Mouse (Mus musculus): ENCODE measurements around the gene Fam83e.

Fam83e gene

GRCm38 (mm10) chr7:45739820-45740219 lies 18.8 kb downstream of the Fam83e start:
- no peak for DNase-seq (ENCODE audit: low spot score)

- DNase-seq (ENCODE audit: low spot score) = no peak
Observed at GRCm38 (mm10) chr7:45741308-45741707, 20.3 kb downstream of the Fam83e start.

- no peak for DNase-seq (ENCODE audit: low spot score)
Observed at GRCm38 (mm10) chr7:45741777-45742176, 20.8 kb downstream of the Fam83e start.

DNA sequence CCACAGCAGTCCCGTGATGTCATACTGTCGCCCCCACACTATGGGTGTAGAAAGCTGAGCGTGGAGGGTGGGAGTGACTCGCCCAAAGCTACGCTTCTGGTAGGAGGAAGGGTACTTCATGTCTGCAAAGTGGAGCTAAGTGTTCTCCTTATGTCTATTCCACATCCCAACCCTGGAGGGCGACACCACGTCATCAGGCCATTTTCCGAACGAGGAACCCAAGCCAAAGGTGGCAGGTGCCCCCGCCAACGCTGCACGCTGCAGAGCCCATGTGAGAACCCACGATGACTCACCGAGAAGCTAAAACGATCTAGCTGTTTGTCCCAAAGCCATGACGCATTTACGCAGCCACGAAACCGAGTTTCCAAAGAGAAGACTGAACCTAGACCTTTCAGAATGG lies 21.3 kb downstream of the Fam83e start:
- no peak for DNase-seq (ENCODE audit: low spot score)

DNA sequence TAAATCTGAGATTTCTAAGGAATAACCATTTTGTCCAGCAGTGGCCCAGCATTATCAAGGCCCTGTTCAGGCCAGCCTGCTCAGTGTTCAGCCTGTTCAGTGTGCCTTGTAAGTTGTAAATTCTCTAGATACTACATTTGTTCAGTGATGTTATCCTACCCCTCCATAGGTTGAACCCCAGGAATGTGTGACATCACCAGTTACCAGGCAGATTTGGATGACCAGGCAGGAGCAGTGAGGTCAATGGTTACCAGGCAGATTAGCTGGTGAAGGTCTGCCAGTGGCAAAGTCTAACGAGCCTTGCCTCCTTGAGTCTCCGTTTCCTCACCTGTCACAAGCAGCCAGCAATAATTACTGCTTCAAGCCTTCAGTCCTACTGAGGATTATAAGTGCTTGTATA lies 23.4 kb downstream of the Fam83e start:
- peak; percentile 81 for DNase-seq (ENCODE audit: low spot score)

DNA sequence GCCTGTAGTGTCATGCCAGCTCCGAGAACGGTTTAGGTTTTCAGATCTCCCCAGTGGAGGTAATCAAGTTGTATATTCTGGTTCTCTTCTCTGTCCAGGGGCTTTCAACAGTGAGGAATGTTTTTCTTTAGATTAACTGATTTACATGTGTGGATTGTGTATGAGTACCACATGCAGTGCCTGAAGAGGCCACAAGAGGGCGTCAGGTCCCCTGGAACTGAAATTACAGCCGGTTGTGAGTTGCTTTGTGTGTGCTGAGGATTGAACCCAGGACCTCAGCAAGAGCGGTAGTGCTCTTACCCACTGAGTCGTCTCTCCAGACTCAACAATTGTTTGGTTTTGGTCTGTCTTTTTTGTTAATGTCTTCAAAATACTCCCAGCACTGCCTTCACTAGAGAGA lies 25.5 kb downstream of the Fam83e start:
- DNase-seq (ENCODE audit: low spot score) = no peak

DNA sequence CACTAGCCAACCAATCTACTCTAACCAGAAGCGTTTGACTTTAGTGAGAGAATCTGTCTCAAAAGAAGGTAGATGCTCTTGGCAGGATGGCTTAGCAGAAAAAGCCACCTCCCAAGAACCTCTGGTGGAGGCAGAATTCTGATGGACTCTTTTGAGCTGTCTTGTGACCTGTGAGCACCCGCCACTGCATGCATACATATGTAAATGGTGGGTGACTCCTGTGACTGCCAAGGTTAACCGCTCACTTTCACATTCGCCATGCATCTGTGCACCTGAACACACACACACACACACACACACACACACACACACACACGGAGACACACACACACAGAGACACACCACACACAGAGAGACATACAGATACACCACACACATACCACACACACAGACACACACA lies 26.4 kb downstream of the Fam83e start:
- no peak for DNase-seq (ENCODE audit: low spot score)

- DNase-seq (ENCODE audit: low spot score) = no peak
Observed at GRCm38 (mm10) chr7:45748110-45748509, 27.1 kb downstream of the Fam83e start.

GRCm38 (mm10) chr7:45749401-45749800 lies 28.4 kb downstream of the Fam83e start:
- DNase-seq (ENCODE audit: low spot score) = no peak

DNA sequence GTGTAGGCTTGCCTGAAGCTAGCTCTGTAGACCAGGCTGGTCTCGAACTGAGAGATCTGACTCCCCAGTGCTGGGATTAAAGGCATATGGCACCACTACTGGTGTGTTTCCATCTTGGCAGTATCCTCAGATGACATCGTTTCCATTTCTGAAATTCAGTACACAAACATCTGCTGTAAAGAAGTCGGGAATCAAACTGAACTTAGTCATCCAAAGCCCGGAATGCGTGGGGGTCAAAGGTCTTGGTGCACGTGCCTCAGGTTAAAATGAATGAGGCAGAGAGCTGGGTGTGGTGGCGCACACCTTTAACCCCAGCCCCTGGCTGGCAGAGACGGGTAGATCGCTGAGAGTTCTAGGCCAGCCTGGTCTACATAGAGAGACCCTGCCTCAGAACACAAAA lies 29.1 kb downstream of the Fam83e start:
- no peak for DNase-seq (ENCODE audit: low spot score)

GRCm38 (mm10) chr7:45755703-45756102 lies 34.7 kb downstream of the Fam83e start:
- DNase-seq (ENCODE audit: low spot score) = no peak

GRCm38 (mm10) chr7:45759400-45759799 lies 38.4 kb downstream of the Fam83e start:
- DNase-seq (ENCODE audit: low spot score) = no peak

DNA sequence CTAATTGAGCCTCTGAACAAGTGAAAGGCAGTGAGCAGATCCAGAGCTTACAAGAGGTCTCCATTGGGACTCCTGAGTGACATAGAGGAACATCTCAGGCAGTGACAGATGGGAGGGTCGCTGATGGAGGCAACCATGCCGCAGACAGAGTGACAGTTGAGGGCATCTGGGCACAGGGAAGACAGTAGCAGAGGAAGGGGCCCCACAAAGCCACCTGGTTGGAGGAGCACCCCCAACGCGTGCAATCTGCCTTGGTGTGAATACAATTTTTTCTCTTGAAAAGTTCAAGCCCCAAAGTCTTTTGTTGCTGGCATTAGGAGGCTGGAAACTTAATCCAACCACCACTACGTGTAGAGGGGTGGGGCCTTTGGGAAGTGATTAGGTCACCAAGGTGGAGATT lies 39.1 kb downstream of the Fam83e start:
- no peak for DNase-seq (ENCODE audit: low spot score)

- DNase-seq (ENCODE audit: low spot score) = no peak
Observed at GRCm38 (mm10) chr7:45765995-45766394, 45.0 kb downstream of the Fam83e start.

GRCm38 (mm10) chr7:45766764-45767163 lies 45.8 kb downstream of the Fam83e start:
- no peak for DNase-seq (ENCODE audit: low spot score)

GRCm38 (mm10) chr7:45767500-45767899 lies 46.5 kb downstream of the Fam83e start:
- DNase-seq (ENCODE audit: low spot score) = no peak

- no peak for DNase-seq (ENCODE audit: low spot score)
Observed at GRCm38 (mm10) chr7:45770427-45771082, 49.5 kb downstream of the Fam83e start.

DNA sequence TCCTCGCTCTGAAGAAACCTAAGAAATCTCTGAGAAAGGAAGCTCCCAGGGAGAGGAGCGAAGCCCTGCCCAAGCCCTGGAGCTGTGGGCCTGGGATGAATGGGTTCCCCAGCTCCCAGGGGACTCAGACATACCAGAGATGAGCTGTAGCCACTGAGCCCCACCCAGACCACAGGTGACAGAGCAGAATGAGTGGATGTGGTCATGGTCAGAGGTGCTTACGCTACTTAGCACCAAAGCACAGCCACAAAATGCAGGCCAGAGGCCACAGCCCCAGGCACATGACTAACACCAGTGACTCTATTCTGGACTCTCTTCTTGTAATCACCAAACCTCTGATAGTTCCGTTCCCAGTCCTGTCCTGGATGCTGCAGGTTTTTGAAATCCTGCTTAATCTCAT lies 50.1 kb downstream of the Fam83e start:
- no peak for DNase-seq (ENCODE audit: low spot score)

GRCm38 (mm10) chr7:45775237-45775636 lies 54.2 kb downstream of the Fam83e start:
- no peak for DNase-seq (ENCODE audit: low spot score)

All from ovary, postnatal 14 days (tissue).